Mouse (Mus musculus) stomach, postnatal 0 days (tissue): ENCODE results near the gene Bub1. TPM values are rescaled to one million over a fixed set of nuclear protein-coding genes. Genes with fewer than 3 reads are reported as not detected.

ENCODE experiments used
- ATAC-seq: fragments of 200-750 bp; cut with Nextera tagmentation; 2 replicates; pipeline ENCODE4 v1.8.0; 2017; ENCODE audit not compliant: low FRiP score, low TSS enrichment
- DNase-seq: peaks from one replicate; pipeline ENCODE4 v3.0.0-alpha.2; 2016; ENCODE audit warnings: low spot score
- H3K27ac ChIP-seq: fragments of 300-500 bp; sonication (generic); replicated peaks from 2 replicates; pipeline ENCODE4 v1.5.1; 2014; ENCODE audit warnings: mild to moderate bottlenecking, control low read depth
- H3K27me3 ChIP-seq: fragments of 300-500 bp; sonication (generic); 2 replicates; pipeline ENCODE4 v1.6.1; 2014; ENCODE audit warnings: low read length; ENCODE audit not compliant: control insufficient read depth, insufficient read depth
- H3K36me3 ChIP-seq: fragments of 300-500 bp; sonication (generic); 2 replicates; pipeline ENCODE4 v1.6.1; 2014; ENCODE audit warnings: low read length, mixed read lengths; ENCODE audit not compliant: control insufficient read depth, insufficient read depth
- H3K4me1 ChIP-seq: fragments of 300-500 bp; sonication (generic); replicated peaks from 2 replicates; pipeline ENCODE4 v1.6.1; 2014; ENCODE audit warnings: antibody characterized with exemption; ENCODE audit not compliant: control insufficient read depth, insufficient read depth
- H3K4me2 ChIP-seq: fragments of 300-500 bp; sonication (generic); replicated peaks from 2 replicates; pipeline ENCODE4 v1.6.1; 2014; ENCODE audit warnings: low read depth, mild to moderate bottlenecking, control low read depth, moderate library complexity
- H3K4me3 ChIP-seq: fragments of 300-500 bp; sonication (generic); 2 replicates; pipeline ENCODE4 v1.5.1; 2014; ENCODE audit warnings: low read depth, low read length, control low read depth
- H3K9ac ChIP-seq: fragments of 300-500 bp; sonication (generic); 2 replicates; pipeline ENCODE4 v1.6.1; 2014; ENCODE audit warnings: mild to moderate bottlenecking, low read length, control low read depth, mixed read lengths
- H3K9me3 ChIP-seq: fragments of 300-500 bp; sonication (generic); 2 replicates; pipeline ENCODE4 v1.6.1; 2016; ENCODE audit warnings: low read length; ENCODE audit not compliant: control insufficient read depth
- CTCF ChIP-seq: IDR thresholded peaks from 2 replicates; pipeline ENCODE4 v1.5.1; 2016; ENCODE audit warnings: antibody characterized with exemption, low read depth, mild to moderate bottlenecking, moderate library complexity
- EP300 ChIP-seq: optimal IDR thresholded peaks from 2 replicates; pipeline ENCODE3; 2016; ENCODE audit warnings: antibody characterized with exemption
- WGBS: fragments of 180-500 bp; shearing (Covaris S2); extraction: QIAGEN DNeasy Blood & Tissue Kit; methylation state at CpG from one replicate; pipeline ENCODE4 v1.1.7; 2014; 5-methylcytosine and 5-hydroxymethylcytosine counted together
- polyA plus RNA-seq: library from polyadenylated mRNA; unstranded; fragments of >200 nt; fragmentation: Nextera tagmentation; extraction: Ambion mirVana; gene quantifications from 2 replicates; pipeline ENCODE4 v1.2.1, GENCODE M21; 2015

The Bub1 gene
- polyA plus RNA-seq = 5.3 and 6.5 TPM in 2 replicates

DNA sequence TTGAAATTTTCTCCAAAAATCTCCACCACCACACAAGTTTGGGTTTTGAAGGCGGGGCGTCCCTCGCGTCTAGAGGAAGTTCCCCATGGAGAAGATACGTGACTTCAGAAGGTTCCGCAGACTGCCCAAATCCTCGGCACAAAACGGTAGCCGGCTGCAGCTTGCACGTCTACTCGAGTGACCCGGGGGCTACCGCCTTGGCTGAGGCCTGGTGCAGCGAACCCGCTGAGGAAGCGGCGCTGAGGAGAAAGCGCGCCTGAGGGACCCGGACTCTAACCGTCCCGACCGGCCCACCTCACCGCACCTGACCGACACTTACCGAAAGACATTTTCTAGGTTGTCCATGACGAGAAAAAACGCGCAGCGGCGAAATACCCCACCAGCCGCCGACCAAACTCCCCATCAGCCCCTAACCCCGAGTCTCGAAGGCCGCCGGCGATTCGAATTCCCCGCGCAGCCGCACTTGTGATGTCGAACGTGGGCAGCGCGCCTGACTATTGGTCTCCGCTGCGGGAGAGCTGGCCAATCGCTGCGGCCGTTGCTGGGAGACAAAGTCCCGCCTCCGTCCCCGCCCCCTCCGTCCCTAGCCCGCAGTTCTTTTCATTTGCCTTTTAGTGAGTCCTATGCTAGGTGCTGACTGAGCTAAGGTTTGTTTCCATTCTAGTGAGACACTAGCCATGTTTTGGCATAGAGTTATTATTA is at the start of gene Bub1:
Bub1 (minus strand) TSS at position 465 of the 702 bp plus-strand sequence.
- Histone ChIP-seq H3K9me3 (no peaks in the 10 kb centered on the region), H3K9ac (peak within 1 kb of the TSS; percentile 58), H3K27ac (no peak within 1 kb of the TSS), H3K4me3 (peak within 1 kb of the TSS; percentile 74), H3K27me3 (no peaks in the 10 kb centered on the region; the same call in 1 of the 2 replicates), H3K4me2 (peak within 1 kb of the TSS; percentile 94), H3K36me3 (peaks cover 2% of the 10 kb centered on the region; the same call in 1 of the 2 replicates), H3K4me1 (no peaks in the 10 kb centered on the region)
- TF ChIP-seq EP300 (no peak), CTCF (no peak)
- DNase-seq = peak; percentile 94
- WGBS = under 1% methylated on average over 56 of the region's 56 CpGs
- ATAC-seq = peak; percentile 99

GRCm38 (mm10) chr2:127881063-127881462 is 49.4 kb upstream of the Bub1 start:
- WGBS = 45% methylated on average over 5 of the region's 5 CpGs
- no peaks in the 10 kb centered on the region for H3K9me3 ChIP-seq
- no peak overlapping the region for H3K4me2 ChIP-seq
- TF ChIP-seq CTCF (no peak), EP300 (no peak)
- ATAC-seq (no peak), DNase-seq (no peak)
- no peaks in the 10 kb centered on the region for H3K27me3 ChIP-seq
- H3K9ac ChIP-seq = no peak overlapping the region
- no peak overlapping the region for H3K4me3 ChIP-seq
- H3K36me3 ChIP-seq = no peaks in the 10 kb centered on the region
- H3K27ac ChIP-seq = no peak overlapping the region
- no peaks in the 10 kb centered on the region for H3K4me1 ChIP-seq

- Histone ChIP-seq H3K4me2 (no peak overlapping the region), H3K27ac (no peak overlapping the region), H3K4me3 (no peak overlapping the region), H3K4me1 (no peaks in the 10 kb centered on the region), H3K9ac (no peak overlapping the region), H3K27me3 (no peaks in the 10 kb centered on the region), H3K36me3 (no peaks in the 10 kb centered on the region), H3K9me3 (no peaks in the 10 kb centered on the region)
- WGBS = 68% methylated on average over 4 of the region's 4 CpGs
- no peak for DNase-seq
- TF ChIP-seq CTCF (no peak), EP300 (no peak)
- ATAC-seq = no peak
These were observed 32.7 kb upstream of the Bub1 start for GRCm38 (mm10) chr2:127864381-127864780.

- Histone ChIP-seq H3K27me3 (no peaks in the 10 kb centered on the region), H3K9ac (no peak overlapping the region), H3K9me3 (no peaks in the 10 kb centered on the region), H3K4me2 (no peak overlapping the region), H3K27ac (peak overlapping the region; percentile 24; the same call in 1 of the 2 replicates), H3K36me3 (no peaks in the 10 kb centered on the region), H3K4me3 (no peak overlapping the region), H3K4me1 (no peaks in the 10 kb centered on the region)
- WGBS = 57% methylated on average over 2 of the region's 4 CpGs
- TF ChIP-seq CTCF (no peak), EP300 (no peak)
- ATAC-seq (peak; percentile 74; the same call in 1 of the 2 replicates), DNase-seq (peak; percentile 33)
These were observed 22.8 kb upstream of the Bub1 start for GRCm38 (mm10) chr2:127854332-127854991.

- ATAC-seq (no peak; the same call in 1 of the 2 replicates), DNase-seq (no peak)
- no peaks in the 10 kb centered on the region for H3K4me1 ChIP-seq
- H3K27ac ChIP-seq = no peak overlapping the region
- no peak overlapping the region for H3K4me2 ChIP-seq
- TF ChIP-seq EP300 = no peak
- no peak overlapping the region for H3K4me3 ChIP-seq
- no peak overlapping the region for H3K9ac ChIP-seq
- no peaks in the 10 kb centered on the region for H3K36me3 ChIP-seq
- H3K27me3 ChIP-seq = no peaks in the 10 kb centered on the region
- H3K9me3 ChIP-seq = no peaks in the 10 kb centered on the region
- WGBS = 61% methylated on average over 2 of the region's 2 CpGs
These were observed 18.7 kb upstream of the Bub1 start for GRCm38 (mm10) chr2:127850371-127850770.

GRCm38 (mm10) chr2:127846571-127846970 is 14.9 kb upstream of the Bub1 start:
- WGBS = 26% methylated on average over 1 of the region's 1 CpGs
- Histone ChIP-seq H3K27me3 (no peaks in the 10 kb centered on the region), H3K4me2 (no peak overlapping the region), H3K36me3 (no peaks in the 10 kb centered on the region), H3K4me1 (no peaks in the 10 kb centered on the region), H3K4me3 (no peak overlapping the region), H3K9ac (no peak overlapping the region), H3K9me3 (no peaks in the 10 kb centered on the region), H3K27ac (no peak overlapping the region)
- TF ChIP-seq EP300 (no peak), CTCF (no peak)
- DNase-seq = no peak
- no peak for ATAC-seq
